Mouse (Mus musculus) E14TG2a.4 (cell line): ENCODE data around the gene Csf2rb2.

Experiments
- CTCF ChIP-seq: conservative IDR thresholded peaks from 2 replicates; pipeline ENCODE4 v1.5.1; 2014; ENCODE audit warnings: low read length
- POU5F1 ChIP-seq: IDR thresholded peaks from 2 replicates; pipeline ENCODE4 v1.6.1; 2014; ENCODE audit warnings: low read length, borderline replicate concordance

DNA sequence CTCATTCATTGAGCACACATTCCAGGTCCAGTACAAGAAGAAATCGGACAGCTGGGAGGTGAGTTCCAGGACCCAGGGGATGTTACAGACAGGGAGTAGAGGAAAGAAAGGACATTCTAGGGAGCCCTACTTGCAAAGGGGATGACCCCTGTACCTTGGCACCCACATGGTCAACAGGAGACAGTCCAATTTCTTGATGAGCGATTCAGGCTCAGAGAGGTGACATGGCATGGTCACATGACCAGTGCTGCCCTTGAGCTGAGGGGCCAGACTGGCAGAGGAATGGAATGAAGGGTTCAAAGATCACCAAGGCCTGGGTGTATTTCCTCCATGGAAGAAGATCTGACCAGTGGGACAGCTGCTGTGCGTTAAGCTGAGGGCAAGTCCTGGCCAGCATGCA is 39.0 kb upstream of the Csf2rb2 start:
- TF ChIP-seq CTCF, result no peak
- no peak for TF ChIP-seq POU5F1
